Mouse (Mus musculus): ENCODE results near the gene Fam131b. TPM values are rescaled to one million over a fixed set of nuclear protein-coding genes. Genes with fewer than 3 reads are reported as not detected.

Gene Fam131b
- polyA plus RNA-seq, 1 experiment: not detected

DNA sequence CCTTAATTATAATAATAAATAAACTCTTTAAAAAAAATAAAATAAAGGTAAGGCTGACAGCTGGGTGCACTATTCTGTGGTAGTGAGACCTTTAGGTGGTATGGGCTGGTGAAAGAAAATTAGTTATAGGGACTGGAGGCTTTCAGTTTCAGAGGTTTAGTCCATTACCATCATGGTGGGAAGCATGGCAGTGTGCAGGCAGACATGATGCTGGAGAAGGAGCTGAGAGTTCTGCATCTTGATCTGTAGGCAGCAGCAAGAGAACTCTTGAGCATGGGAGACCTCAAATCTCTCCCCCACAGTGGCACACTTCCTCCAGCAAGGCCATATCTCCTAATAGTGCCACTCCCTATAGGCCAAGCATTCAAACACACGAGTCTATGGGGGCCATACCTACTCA lies 17.7 kb upstream of the Fam131b start:
- H3K4me3 ChIP-seq (replicated peaks): no peak overlapping the region
- no peaks in the 10 kb centered on the region for H3K9me3 ChIP-seq (ENCODE audit: control insufficient read depth, low read length)
- H3K36me3 ChIP-seq (ENCODE audit: control insufficient read depth): no peaks in the 10 kb centered on the region
- TF ChIP-seq TAL1 (IDR thresholded peaks at IDR 0.05; ENCODE audit: low read length): no peak
- TF ChIP-seq GATA1 (IDR thresholded peaks at IDR 0.05; ENCODE audit: low read length): no peak
- H3K27me3 ChIP-seq (ENCODE audit: control insufficient read depth): no peaks in the 10 kb centered on the region
- no peaks in the 10 kb centered on the region for H3K4me1 ChIP-seq (ENCODE audit: control insufficient read depth)

DNA sequence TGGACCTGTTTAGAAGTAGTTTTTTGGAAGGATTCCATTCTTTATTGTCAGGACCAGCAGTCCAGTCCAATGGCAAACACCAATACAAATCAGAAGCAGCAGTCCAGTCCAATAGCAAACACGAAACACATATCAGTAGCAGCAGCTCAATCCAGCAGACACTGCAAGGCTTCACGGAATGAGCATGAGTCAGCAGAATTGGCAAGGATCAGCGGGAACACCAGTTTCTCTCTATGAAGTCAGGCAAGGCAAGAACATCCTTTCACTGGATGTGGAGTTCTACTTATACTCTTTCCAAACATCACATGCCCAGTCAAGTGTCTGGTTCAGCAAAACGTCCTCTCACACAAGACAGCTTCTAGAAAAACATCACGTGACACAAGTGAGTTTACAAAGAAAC lies 15.5 kb upstream of the Fam131b start:
- Histone ChIP-seq H3K4me1 (ENCODE audit: control insufficient read depth) (no peaks in the 10 kb centered on the region), H3K36me3 (ENCODE audit: control insufficient read depth) (no peaks in the 10 kb centered on the region)

DNA sequence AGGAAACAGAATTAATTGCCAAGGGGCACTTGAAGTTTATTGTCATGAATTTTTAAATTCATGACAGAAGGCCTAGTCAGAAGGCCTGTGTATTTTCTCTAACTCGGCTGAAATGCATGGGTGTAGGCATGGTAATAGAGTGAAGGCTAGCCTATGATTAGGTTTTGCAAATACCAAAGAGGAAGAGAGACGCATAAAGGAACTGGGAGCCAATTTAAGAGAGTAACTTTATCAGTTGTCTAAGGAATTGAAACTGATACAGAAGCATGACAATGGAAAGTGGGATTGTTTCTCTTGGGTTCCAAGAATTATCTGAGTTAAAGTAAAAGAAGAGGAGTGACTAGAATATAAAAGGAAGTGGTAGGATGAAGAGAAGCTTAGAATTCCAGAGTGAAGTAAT lies 14.7 kb upstream of the Fam131b start:
- H3K9me3 ChIP-seq (ENCODE audit: control insufficient read depth, low read length): no peaks in the 10 kb centered on the region
- TF ChIP-seq TAL1 (IDR thresholded peaks at IDR 0.05; ENCODE audit: low read length) (no peak), GATA1 (IDR thresholded peaks at IDR 0.05; ENCODE audit: low read length) (no peak)

More for the DNA sequence above, 15.5 kb upstream of the Fam131b start:
- TF ChIP-seq GATA1 (IDR thresholded peaks at IDR 0.05; ENCODE audit: low read length): no peak
- TF ChIP-seq TAL1 (IDR thresholded peaks at IDR 0.05; ENCODE audit: low read length): no peak
- Histone ChIP-seq H3K27me3 (ENCODE audit: control insufficient read depth) (no peaks in the 10 kb centered on the region), H3K4me3 (replicated peaks) (no peak overlapping the region), H3K9me3 (ENCODE audit: control insufficient read depth, low read length) (no peaks in the 10 kb centered on the region)

DNA sequence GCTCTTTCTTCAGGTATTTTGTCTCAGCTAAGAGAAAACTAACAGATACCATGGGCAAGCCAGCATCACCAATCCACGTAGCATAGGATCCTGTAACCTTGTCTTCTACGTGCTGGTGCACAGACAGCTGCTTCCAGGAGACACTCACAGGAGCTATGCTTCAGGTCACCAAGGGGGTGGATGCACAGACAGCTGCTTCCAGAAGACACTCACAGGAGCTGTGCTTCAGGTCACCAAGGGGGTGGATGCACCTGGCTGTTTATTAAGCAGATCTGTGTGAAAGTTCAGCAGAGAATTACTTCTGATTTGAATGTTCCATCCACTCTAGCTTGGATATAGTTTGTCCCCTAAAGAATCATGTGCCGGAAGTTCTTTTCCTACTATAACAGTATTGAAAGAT lies 6.5 kb upstream of the Fam131b start:
- Histone ChIP-seq H3K4me3 (replicated peaks) (no peak overlapping the region), H3K9me3 (ENCODE audit: control insufficient read depth, low read length) (no peaks in the 10 kb centered on the region), H3K4me1 (ENCODE audit: control insufficient read depth) (peaks cover 5% of the 10 kb centered on the region), H3K27me3 (ENCODE audit: control insufficient read depth) (peaks cover 2% of the 10 kb centered on the region), H3K36me3 (ENCODE audit: control insufficient read depth) (no peaks in the 10 kb centered on the region)
- TF ChIP-seq GATA1 (IDR thresholded peaks at IDR 0.05; ENCODE audit: low read length) (no peak), TAL1 (IDR thresholded peaks at IDR 0.05; ENCODE audit: low read length) (no peak)

More for the DNA sequence above, 14.7 kb upstream of the Fam131b start:
- H3K4me3 ChIP-seq (replicated peaks): no peak overlapping the region
- no peaks in the 10 kb centered on the region for H3K4me1 ChIP-seq (ENCODE audit: control insufficient read depth)
- no peaks in the 10 kb centered on the region for H3K27me3 ChIP-seq (ENCODE audit: control insufficient read depth)
- no peaks in the 10 kb centered on the region for H3K36me3 ChIP-seq (ENCODE audit: control insufficient read depth)

DNA sequence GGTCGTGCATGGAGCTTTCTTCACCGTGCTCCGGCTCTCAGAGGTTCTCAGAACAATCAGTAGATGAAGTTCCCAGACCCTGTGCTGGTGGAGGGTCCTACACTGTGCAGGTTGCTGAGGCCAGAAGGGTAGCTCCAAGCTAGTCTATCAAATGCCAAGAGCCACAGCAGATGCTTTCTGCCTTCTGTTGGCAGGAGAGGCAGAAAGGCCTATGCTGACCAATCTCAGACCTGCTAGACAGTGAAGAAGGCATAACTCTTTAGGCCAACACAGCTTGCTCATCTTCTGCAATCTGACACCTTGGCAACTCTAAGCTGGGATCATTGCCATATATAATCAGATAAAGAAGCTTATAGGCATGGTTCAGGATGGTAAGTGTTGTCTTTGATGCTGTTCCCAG lies 5.8 kb upstream of the Fam131b start:
- no peaks in the 10 kb centered on the region for H3K36me3 ChIP-seq (ENCODE audit: control insufficient read depth)
- peaks cover 9% of the 10 kb centered on the region for H3K27me3 ChIP-seq (ENCODE audit: control insufficient read depth)
- H3K9me3 ChIP-seq (ENCODE audit: control insufficient read depth, low read length): no peaks in the 10 kb centered on the region
- TF ChIP-seq GATA1 (IDR thresholded peaks at IDR 0.05; ENCODE audit: low read length): no peak
- no peak for TF ChIP-seq TAL1 (IDR thresholded peaks at IDR 0.05; ENCODE audit: low read length)
- peaks cover 5% of the 10 kb centered on the region for H3K4me1 ChIP-seq (ENCODE audit: control insufficient read depth)
- no peak overlapping the region for H3K4me3 ChIP-seq (replicated peaks)

DNA sequence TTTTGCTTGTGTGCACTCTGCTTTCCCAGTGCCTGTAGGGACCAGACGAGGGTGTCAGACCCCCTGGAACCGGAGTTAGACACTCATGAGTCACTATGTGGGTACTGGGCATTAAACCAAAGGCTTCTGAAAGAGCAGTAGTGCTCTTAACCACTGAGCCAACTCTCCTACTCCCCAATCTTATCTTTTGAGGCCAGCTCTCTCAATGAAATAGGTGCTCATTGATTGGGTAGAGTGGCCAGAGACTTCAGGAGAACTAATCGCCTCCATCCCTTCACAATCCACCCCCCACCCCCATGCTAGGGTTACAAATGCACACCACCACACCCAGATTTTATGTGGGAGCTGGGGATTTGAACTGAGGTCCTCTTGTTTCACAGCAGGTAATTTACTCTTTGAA lies 4.3 kb upstream of the Fam131b start:
- TF ChIP-seq GATA1 (IDR thresholded peaks at IDR 0.05; ENCODE audit: low read length) (no peak), TAL1 (IDR thresholded peaks at IDR 0.05; ENCODE audit: low read length) (no peak)
- Histone ChIP-seq H3K36me3 (ENCODE audit: control insufficient read depth) (no peaks in the 10 kb centered on the region), H3K9me3 (ENCODE audit: control insufficient read depth, low read length) (peaks cover 3% of the 10 kb centered on the region; the same call in 1 of the 2 replicates), H3K27me3 (ENCODE audit: control insufficient read depth) (peaks cover 24% of the 10 kb centered on the region), H3K4me3 (replicated peaks) (no peak overlapping the region), H3K4me1 (ENCODE audit: control insufficient read depth) (peaks cover 10% of the 10 kb centered on the region)

DNA sequence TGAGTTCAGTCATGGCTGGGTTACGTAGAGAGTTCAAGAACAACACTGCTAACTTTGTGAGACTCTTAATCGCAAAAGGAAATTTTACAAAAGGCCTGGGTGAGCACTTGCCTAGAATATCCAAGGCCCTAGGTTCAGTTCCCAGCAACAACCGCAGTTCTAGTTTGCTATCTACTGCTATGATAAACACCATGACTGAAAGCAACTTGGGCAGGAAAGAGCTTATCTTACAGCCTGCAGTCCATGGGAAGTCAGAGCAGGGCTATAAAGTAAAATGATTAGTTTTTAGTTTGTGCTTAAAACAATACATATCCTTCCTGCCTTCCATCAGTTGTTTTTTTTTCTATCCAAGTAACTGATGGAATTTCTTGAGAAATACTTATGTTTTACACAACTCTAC lies 2.1 kb upstream of the Fam131b start:
- peaks cover 46% of the 10 kb centered on the region for H3K27me3 ChIP-seq (ENCODE audit: control insufficient read depth)
- TF ChIP-seq GATA1 (IDR thresholded peaks at IDR 0.05; ENCODE audit: low read length) (no peak), TAL1 (IDR thresholded peaks at IDR 0.05; ENCODE audit: low read length) (no peak)
- H3K36me3 ChIP-seq (ENCODE audit: control insufficient read depth): no peaks in the 10 kb centered on the region
- H3K4me3 ChIP-seq (replicated peaks): no peak overlapping the region
- H3K9me3 ChIP-seq (ENCODE audit: control insufficient read depth, low read length): peaks cover 3% of the 10 kb centered on the region; the same call in 1 of the 2 replicates
- peaks cover 10% of the 10 kb centered on the region for H3K4me1 ChIP-seq (ENCODE audit: control insufficient read depth)

DNA sequence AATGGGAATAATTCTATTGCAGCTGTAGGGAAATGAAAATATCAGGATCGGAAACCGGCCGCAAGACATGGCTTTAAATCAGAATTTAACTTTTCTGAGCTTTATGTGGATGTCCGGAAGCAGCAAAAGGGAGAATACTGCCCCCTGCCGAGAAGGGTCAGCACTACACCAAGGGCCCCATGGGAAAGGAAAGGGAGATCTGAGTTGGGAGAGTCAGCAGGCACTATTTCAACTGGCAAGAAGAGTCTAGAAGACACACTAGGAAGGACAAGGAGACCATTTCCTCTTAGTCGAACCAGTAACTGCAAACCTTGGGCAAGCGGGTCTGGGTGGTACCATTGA lies 796 bp upstream of the Fam131b start:
- no peak for TF ChIP-seq TAL1 (IDR thresholded peaks at IDR 0.05; ENCODE audit: low read length)
- no peak for TF ChIP-seq GATA1 (IDR thresholded peaks at IDR 0.05; ENCODE audit: low read length)
- peaks cover 56% of the 10 kb centered on the region for H3K27me3 ChIP-seq (ENCODE audit: control insufficient read depth)
- no peaks in the 10 kb centered on the region for H3K36me3 ChIP-seq (ENCODE audit: control insufficient read depth)
- peaks cover 3% of the 10 kb centered on the region; the same call in 1 of the 2 replicates for H3K9me3 ChIP-seq (ENCODE audit: control insufficient read depth, low read length)
- peaks cover 10% of the 10 kb centered on the region for H3K4me1 ChIP-seq (ENCODE audit: control insufficient read depth)
- no peak overlapping the region for H3K4me3 ChIP-seq (replicated peaks)

DNA sequence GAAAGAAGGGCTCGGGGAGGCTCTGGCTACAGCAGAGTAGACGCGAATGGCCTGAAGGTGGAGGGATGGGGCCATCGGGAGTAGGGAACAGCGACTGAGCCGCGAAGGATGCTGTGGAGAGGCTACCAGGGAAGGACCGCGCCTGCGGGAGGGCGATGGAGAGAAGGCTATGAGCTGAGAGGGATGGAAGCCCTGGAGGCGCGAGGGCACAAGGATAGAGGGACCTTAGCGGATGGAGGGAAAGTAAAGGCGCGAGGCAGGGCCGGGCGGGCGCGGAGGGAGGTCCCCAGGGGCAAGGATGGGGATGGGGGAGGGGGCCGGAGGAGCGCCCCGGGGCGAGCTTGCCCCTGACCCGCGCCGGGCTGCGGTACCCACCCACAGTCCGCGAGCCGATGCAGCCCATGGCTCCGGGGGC lies 369 bp downstream of the Fam131b start:
- peaks cover 59% of the 10 kb centered on the region for H3K27me3 ChIP-seq (ENCODE audit: control insufficient read depth)
- peaks cover 10% of the 10 kb centered on the region for H3K4me1 ChIP-seq (ENCODE audit: control insufficient read depth)
- peaks cover 3% of the 10 kb centered on the region; the same call in 1 of the 2 replicates for H3K9me3 ChIP-seq (ENCODE audit: control insufficient read depth, low read length)
- no peak overlapping the region for H3K4me3 ChIP-seq (replicated peaks)
- TF ChIP-seq GATA1 (IDR thresholded peaks at IDR 0.05; ENCODE audit: low read length): no peak
- TF ChIP-seq TAL1 (IDR thresholded peaks at IDR 0.05; ENCODE audit: low read length): no peak
- H3K36me3 ChIP-seq (ENCODE audit: control insufficient read depth): no peaks in the 10 kb centered on the region
